9 mouse cellular contexts compared by ENCODE assay signal in the genomic region with DNA sequence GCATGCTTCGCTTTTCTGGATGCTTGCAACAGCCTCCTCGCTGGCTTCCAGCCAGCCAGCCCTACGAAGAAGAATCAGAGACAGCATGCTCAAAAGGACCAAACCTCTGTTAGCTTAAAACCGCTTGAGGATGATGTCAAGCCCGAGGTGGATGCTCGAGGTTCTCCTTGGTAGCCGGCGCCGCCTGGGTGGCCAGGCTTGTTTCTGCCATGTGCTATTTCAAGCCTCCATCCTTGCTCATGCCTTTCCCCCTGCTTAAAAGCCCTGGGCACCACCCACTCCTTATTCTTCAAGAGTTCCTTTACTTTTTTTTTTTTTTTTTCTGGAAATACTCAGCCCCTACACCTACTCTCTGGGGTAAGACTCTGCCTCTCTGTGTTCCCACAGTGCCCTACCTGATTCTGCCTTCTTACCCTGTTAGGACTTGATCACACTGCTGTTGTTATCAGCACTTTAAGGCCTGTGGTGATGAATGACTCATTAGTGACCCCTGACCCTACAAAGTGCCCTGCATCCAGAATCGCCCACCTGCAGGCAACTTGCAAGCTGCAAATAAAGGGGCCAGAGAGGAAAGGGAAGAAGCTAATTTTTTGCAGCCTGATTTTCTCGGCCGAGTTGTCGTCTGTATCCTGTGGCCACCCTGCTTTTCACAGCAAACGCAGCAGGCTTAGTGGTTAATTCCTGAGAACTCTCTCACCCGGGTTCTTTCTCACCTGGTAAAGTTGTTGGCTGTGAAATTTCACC. TPM values are rescaled to one million over a fixed set of nuclear protein-coding genes. Genes with fewer than 3 reads are reported as not detected.
DNase-seq lines count a peak whose midpoint lies in the region; ATAC-seq lines count a peak whose summit lies in the region.
"Had no signal": no experiment of that assay in that cellular context is flagged by ENCODE, and none has a peak within 500 bp of the region (broad histone marks: within the 10 kb centered on the region; RNA-seq: fewer than 3 reads in every experiment).

No protein-coding gene starts in this region.

- peak overlapping the region; percentile 60; the same call in 1 of the 2 replicates for H3K27ac ChIP-seq in embryonic facial prominence, embryonic 13.5 days
- H3K27ac ChIP-seq in hindbrain, embryonic 11.5 days (ENCODE audit: low read depth, low read length), result no peak overlapping the region
- no peak overlapping the region for H3K27ac ChIP-seq in limb, embryonic 11.5 days (replicated peaks; ENCODE audit: low read depth, low read length)
- H3K27ac ChIP-seq in neural tube, embryonic 14.5 days (ENCODE audit: low read depth, low read length), result no peak overlapping the region

- H3K9me3 ChIP-seq in embryonic facial prominence, embryonic 13.5 days, result no peaks in the 10 kb centered on the region
- H3K9me3 ChIP-seq in hindbrain, embryonic 11.5 days (ENCODE audit: control insufficient read depth, low read length), result no peaks in the 10 kb centered on the region
- no peaks in the 10 kb centered on the region for H3K9me3 ChIP-seq in limb, embryonic 11.5 days (ENCODE audit: control insufficient read depth, low read length)
- no peaks in the 10 kb centered on the region for H3K9me3 ChIP-seq in neural tube, embryonic 14.5 days (ENCODE audit: control insufficient read depth, low read length)

- WGBS in embryonic facial prominence, embryonic 13.5 days, result 9% methylated on average over 15 of the region's 15 CpGs
- WGBS in hindbrain, embryonic 11.5 days, result 3% methylated on average over 15 of the region's 15 CpGs
- 1% methylated on average over 15 of the region's 15 CpGs for WGBS in limb, embryonic 11.5 days
- 8% methylated on average over 15 of the region's 15 CpGs for WGBS in neural tube, embryonic 14.5 days

- H3K4me3 ChIP-seq in embryonic facial prominence, embryonic 13.5 days, result peak overlapping the region; percentile 32
- peak overlapping the region; percentile 17; the same call in 1 of the 2 replicates for H3K4me3 ChIP-seq in hindbrain, embryonic 11.5 days (ENCODE audit: low read depth, low read length)
- H3K4me3 ChIP-seq in limb, embryonic 11.5 days (ENCODE audit: low read depth, low read length), result peak overlapping the region; percentile 24; the same call in 1 of the 2 replicates
- H3K4me3 ChIP-seq in neural tube, embryonic 14.5 days (ENCODE audit: low read depth, low read length), result peak overlapping the region; percentile 12; the same call in 1 of the 2 replicates

- no peak for DNase-seq in cerebellum, adult 11-12 months
- DNase-seq in 3T3-L1 (ENCODE audit: low read depth, low spot score), result peak; percentile 67
- peak; percentile 49 for DNase-seq in hindbrain, embryonic 11.5 days (ENCODE audit: low spot score)
- peak; percentile 57 for DNase-seq in limb, embryonic 11.5 days (ENCODE audit: low spot score)

- H3K9ac ChIP-seq in embryonic facial prominence, embryonic 13.5 days, result peak overlapping the region; percentile 6; the same call in 1 of the 2 replicates
- 0 out of 2 replicates have a peak overlapping the region, but pooled peaks have one; percentile 21 for H3K9ac ChIP-seq in hindbrain, embryonic 11.5 days (ENCODE audit: low read depth, low read length)
- H3K9ac ChIP-seq in limb, embryonic 11.5 days (ENCODE audit: low read length), result no peak overlapping the region
- H3K9ac ChIP-seq in neural tube, embryonic 14.5 days (replicated peaks; ENCODE audit: low read depth, low read length), result no peak overlapping the region

- H3K27me3 ChIP-seq in embryonic facial prominence, embryonic 13.5 days, result no peaks in the 10 kb centered on the region; the same call in 1 of the 2 replicates
- H3K27me3 ChIP-seq in hindbrain, embryonic 11.5 days (ENCODE audit: control insufficient read depth, insufficient read depth, low read length), result peaks cover 16% of the 10 kb centered on the region
- peaks cover 6% of the 10 kb centered on the region; the same call in 1 of the 2 replicates for H3K27me3 ChIP-seq in limb, embryonic 11.5 days (ENCODE audit: control insufficient read depth, insufficient read depth, low read length)
- no peaks in the 10 kb centered on the region for H3K27me3 ChIP-seq in neural tube, embryonic 14.5 days (ENCODE audit: control insufficient read depth, insufficient read depth, low read length)

- H3K4me2 ChIP-seq in embryonic facial prominence, embryonic 13.5 days, result peak overlapping the region; percentile 59
- peak overlapping the region; percentile 46 for H3K4me2 ChIP-seq in hindbrain, embryonic 11.5 days (replicated peaks; ENCODE audit: low read depth, low read length)
- H3K4me2 ChIP-seq in limb, embryonic 11.5 days (ENCODE audit: low read depth, severe bottlenecking), result peak overlapping the region; percentile 53
- H3K4me2 ChIP-seq in neural tube, embryonic 14.5 days (ENCODE audit: low read depth, low read length), result peak overlapping the region; percentile 48

- peak; percentile 31; the same call in 1 of the 2 replicates for ATAC-seq in cerebellum, adult (ENCODE audit: insufficient number of reproducible peaks, low FRiP score, low TSS enrichment)
- ATAC-seq in embryonic facial prominence, embryonic 13.5 days (ENCODE audit: insufficient number of reproducible peaks, insufficient read depth, low FRiP score, low TSS enrichment, low read depth), result no peak
- ATAC-seq in hindbrain, embryonic 11.5 days (ENCODE audit: low FRiP score), result no peak
- no peak for ATAC-seq in limb, embryonic 11.5 days (ENCODE audit: insufficient number of reproducible peaks, low FRiP score, low TSS enrichment, low read depth)
- no peak for ATAC-seq in neural tube, embryonic 14.5 days (ENCODE audit: low read depth)
- ATAC-seq in erythroid progenitor cell, adult 5-6 weeks (replicated peaks; ENCODE audit: low FRiP score, poor library complexity, severe bottlenecking), result no peak

- H3K4me1 ChIP-seq in embryonic facial prominence, embryonic 13.5 days, result peaks cover 46% of the 10 kb centered on the region
- peaks cover 3% of the 10 kb centered on the region for H3K4me1 ChIP-seq in hindbrain, embryonic 11.5 days (replicated peaks; ENCODE audit: control insufficient read depth, insufficient read depth, low read length)
- H3K4me1 ChIP-seq in limb, embryonic 11.5 days (ENCODE audit: control insufficient read depth, insufficient read depth, low read length), result peaks cover 13% of the 10 kb centered on the region
- H3K4me1 ChIP-seq in neural tube, embryonic 14.5 days (ENCODE audit: control insufficient read depth, insufficient read depth, low read length), result peaks cover 15% of the 10 kb centered on the region; the same call in 1 of the 2 replicates

- no peaks in the 10 kb centered on the region for H3K36me3 ChIP-seq in embryonic facial prominence, embryonic 13.5 days
- no peaks in the 10 kb centered on the region for H3K36me3 ChIP-seq in hindbrain, embryonic 11.5 days (ENCODE audit: control insufficient read depth, insufficient read depth, low read length)
- no peaks in the 10 kb centered on the region for H3K36me3 ChIP-seq in limb, embryonic 11.5 days (ENCODE audit: control insufficient read depth, insufficient read depth, low read length)
- no peaks in the 10 kb centered on the region for H3K36me3 ChIP-seq in neural tube, embryonic 14.5 days (ENCODE audit: control insufficient read depth, insufficient read depth, low read length)

RNA-seq across cellular contexts. Expression of gene Optc, which starts 52.4 kb away (rescaled TPM):
- 0.81 and 1.0 TPM in 2 replicates for polyA plus RNA-seq in embryonic facial prominence, embryonic 13.5 days (2015; fragmentation: Nextera tagmentation; extraction: Ambion mirVana)
- polyA plus RNA-seq in hindbrain, embryonic 11.5 days (2014; fragmentation: Nextera tagmentation; extraction: Ambion mirVana), result 2.4 and 3.0 TPM in 2 replicates
- polyA plus RNA-seq in limb, embryonic 11.5 days (2014; fragmentation: Nextera tagmentation; extraction: Ambion mirVana), result 0.27 and 0.74 TPM in 2 replicates
- polyA plus RNA-seq in neural tube, embryonic 14.5 days (2014; fragmentation: Nextera tagmentation; extraction: Ambion mirVana), result 1.7 and 2.9 TPM in 2 replicates
- not detected in 2 replicates for total RNA-seq in erythroid progenitor cell, adult 5-6 weeks (2015; ENCODE audit: low replicate concordance)
- not detected in 2 replicates for total RNA-seq in erythroid progenitor cell, adult 5-6 weeks (2017; ENCODE audit: low replicate concordance)
- polyA plus RNA-seq: erythroblast, embryonic 14.5 days had no signal

RNA-seq across cellular contexts. Expression of gene Atp2b4, which starts 54.6 kb away (rescaled TPM):
- 25.3 and 26.1 TPM in 2 replicates for polyA plus RNA-seq in embryonic facial prominence, embryonic 13.5 days (2015; fragmentation: Nextera tagmentation; extraction: Ambion mirVana)
- polyA plus RNA-seq in hindbrain, embryonic 11.5 days (2014; fragmentation: Nextera tagmentation; extraction: Ambion mirVana), result 8.7 and 15.3 TPM in 2 replicates
- polyA plus RNA-seq in limb, embryonic 11.5 days (2014; fragmentation: Nextera tagmentation; extraction: Ambion mirVana), result 5.8 and 7.4 TPM in 2 replicates
- polyA plus RNA-seq in neural tube, embryonic 14.5 days (2014; fragmentation: Nextera tagmentation; extraction: Ambion mirVana), result 17.6 and 30.3 TPM in 2 replicates
- 306 and 370 TPM in 2 replicates for total RNA-seq in erythroid progenitor cell, adult 5-6 weeks (2015; ENCODE audit: low replicate concordance)
- total RNA-seq in erythroid progenitor cell, adult 5-6 weeks (2017; ENCODE audit: low replicate concordance), result 354 and 490 TPM in 2 replicates

Comparison
In these comparisons a context has a peak if more than half of its experiments do, and no peak if none do; other contexts are left out.
1. H3K9ac ChIP-seq: peak in embryonic facial prominence, embryonic 13.5 days (single experiment) and hindbrain, embryonic 11.5 days (single experiment); none in limb, embryonic 11.5 days (single experiment) and neural tube, embryonic 14.5 days (single experiment).
2. Peak in every context shown above with its lines, with median percentiles within 50 percentile points of each other: H3K4me2 ChIP-seq and H3K4me3 ChIP-seq.